Mouse (Mus musculus): ENCODE data around the gene Acr. TPM values are rescaled to one million over a fixed set of nuclear protein-coding genes. Genes with fewer than 3 reads are reported as not detected.

Gene Acr
- 0.22 and 0.38 TPM in 2 replicates for polyA plus RNA-seq (2014; fragmentation: Nextera tagmentation; extraction: Ambion mirVana)

GRCm38 (mm10) chr15:89568114-89568513 is at the start of gene Acr:
Gene Acr, plus strand, starts transcription at chr15:89568326.
- H3K4me3 ChIP-seq (ENCODE audit: low read depth, low read length): no peak within 1 kb of the TSS
- 80% methylated on average over 6 of the region's 6 CpGs for WGBS
- H3K36me3 ChIP-seq (ENCODE audit: control insufficient read depth, insufficient read depth, low read length): no peaks in the 10 kb centered on the region
- H3K9ac ChIP-seq (ENCODE audit: low read depth, low read length): no peak within 1 kb of the TSS
- no peak within 1 kb of the TSS for H3K27ac ChIP-seq (replicated peaks; ENCODE audit: low read depth, low read length)
- no peaks in the 10 kb centered on the region for H3K27me3 ChIP-seq (replicated peaks; ENCODE audit: control insufficient read depth, insufficient read depth, low read length)
- no peak within 1 kb of the TSS for H3K4me2 ChIP-seq (ENCODE audit: low read depth, low read length)
- no peaks in the 10 kb centered on the region for H3K9me3 ChIP-seq (ENCODE audit: control insufficient read depth, low read length)
- DNase-seq (ENCODE audit: low spot score) (no peak), ATAC-seq (ENCODE audit: low read depth) (no peak)
- H3K4me1 ChIP-seq (ENCODE audit: control insufficient read depth, insufficient read depth, low read length): no peaks in the 10 kb centered on the region

- peaks cover 12% of the 10 kb centered on the region; the same call in 1 of the 2 replicates for H3K36me3 ChIP-seq (ENCODE audit: control insufficient read depth, insufficient read depth, low read length)
- no peak overlapping the region for H3K27ac ChIP-seq (replicated peaks; ENCODE audit: low read depth, low read length)
- peaks cover 12% of the 10 kb centered on the region for H3K4me1 ChIP-seq (ENCODE audit: control insufficient read depth, insufficient read depth, low read length)
- no peak for ATAC-seq (ENCODE audit: low read depth)
- H3K27me3 ChIP-seq (replicated peaks; ENCODE audit: control insufficient read depth, insufficient read depth, low read length): peaks cover 19% of the 10 kb centered on the region; the same call in 1 of the 2 replicates
- WGBS: 70% methylated on average over 7 of the region's 7 CpGs
- DNase-seq (ENCODE audit: low spot score): no peak
- no peaks in the 10 kb centered on the region for H3K9me3 ChIP-seq (ENCODE audit: control insufficient read depth, low read length)
- H3K4me2 ChIP-seq (ENCODE audit: low read depth, low read length): no peak overlapping the region
- no peak overlapping the region for H3K4me3 ChIP-seq (ENCODE audit: low read depth, low read length)
- H3K9ac ChIP-seq (ENCODE audit: low read depth, low read length): no peak overlapping the region
These were observed 46.2 kb upstream of the Acr start for GRCm38 (mm10) chr15:89521951-89522350.

GRCm38 (mm10) chr15:89522566-89523282 is 45.4 kb upstream of the Acr start:
- Histone ChIP-seq H3K4me2 (ENCODE audit: low read depth, low read length) (peak overlapping the region; percentile 91), H3K4me1 (ENCODE audit: control insufficient read depth, insufficient read depth, low read length) (peaks cover 12% of the 10 kb centered on the region), H3K27me3 (replicated peaks; ENCODE audit: control insufficient read depth, insufficient read depth, low read length) (peaks cover 19% of the 10 kb centered on the region; the same call in 1 of the 2 replicates), H3K36me3 (ENCODE audit: control insufficient read depth, insufficient read depth, low read length) (peaks cover 14% of the 10 kb centered on the region; the same call in 1 of the 2 replicates), H3K9ac (ENCODE audit: low read depth, low read length) (no peak overlapping the region), H3K27ac (replicated peaks; ENCODE audit: low read depth, low read length) (no peak overlapping the region), H3K9me3 (ENCODE audit: control insufficient read depth, low read length) (no peaks in the 10 kb centered on the region), H3K4me3 (ENCODE audit: low read depth, low read length) (no peak overlapping the region)
- DNase-seq (ENCODE audit: low spot score) (no peak), ATAC-seq (ENCODE audit: low read depth) (no peak)
- 83% methylated on average over 10 of the region's 10 CpGs for WGBS

GRCm38 (mm10) chr15:89523283-89523832 is 44.8 kb upstream of the Acr start:
- H3K9me3 ChIP-seq (ENCODE audit: control insufficient read depth, low read length): no peaks in the 10 kb centered on the region
- H3K27me3 ChIP-seq (replicated peaks; ENCODE audit: control insufficient read depth, insufficient read depth, low read length): peaks cover 19% of the 10 kb centered on the region; the same call in 1 of the 2 replicates
- ATAC-seq (ENCODE audit: low read depth): peak; percentile 62

GRCm38 (mm10) chr15:89524001-89524571 is 44.0 kb upstream of the Acr start:
- whole genome bisulfite sequencing: 10% methylated on average over 20 of the region's 52 CpGs
- Histone ChIP-seq H3K9me3 (ENCODE audit: control insufficient read depth, low read length) (no peaks in the 10 kb centered on the region), H3K27ac (replicated peaks; ENCODE audit: low read depth, low read length) (no peak overlapping the region), H3K4me2 (ENCODE audit: low read depth, low read length) (peak overlapping the region; percentile 91), H3K9ac (ENCODE audit: low read depth, low read length) (peak overlapping the region; percentile 80), H3K4me1 (ENCODE audit: control insufficient read depth, insufficient read depth, low read length) (peaks cover 12% of the 10 kb centered on the region), H3K4me3 (ENCODE audit: low read depth, low read length) (peak overlapping the region; percentile 66), H3K27me3 (replicated peaks; ENCODE audit: control insufficient read depth, insufficient read depth, low read length) (peaks cover 19% of the 10 kb centered on the region; the same call in 1 of the 2 replicates), H3K36me3 (ENCODE audit: control insufficient read depth, insufficient read depth, low read length) (peaks cover 14% of the 10 kb centered on the region; the same call in 1 of the 2 replicates)
- no peak for DNase-seq (ENCODE audit: low spot score)
- ATAC-seq (ENCODE audit: low read depth): no peak

More at GRCm38 (mm10) chr15:89523283-89523832, 44.8 kb upstream of the Acr start:
- Histone ChIP-seq H3K4me2 (ENCODE audit: low read depth, low read length) (peak overlapping the region; percentile 91), H3K36me3 (ENCODE audit: control insufficient read depth, insufficient read depth, low read length) (peaks cover 14% of the 10 kb centered on the region; the same call in 1 of the 2 replicates), H3K9ac (ENCODE audit: low read depth, low read length) (peak overlapping the region; percentile 60; the same call in 1 of the 2 replicates), H3K4me3 (ENCODE audit: low read depth, low read length) (peak overlapping the region; percentile 50), H3K27ac (replicated peaks; ENCODE audit: low read depth, low read length) (no peak overlapping the region), H3K4me1 (ENCODE audit: control insufficient read depth, insufficient read depth, low read length) (peaks cover 12% of the 10 kb centered on the region)
- peak; percentile 42 for DNase-seq (ENCODE audit: low spot score)
- WGBS: 63% methylated on average over 1 of the region's 47 CpGs

GRCm38 (mm10) chr15:89524611-89525415 is 43.3 kb upstream of the Acr start:
- Histone ChIP-seq H3K36me3 (ENCODE audit: control insufficient read depth, insufficient read depth, low read length) (peaks cover 14% of the 10 kb centered on the region; the same call in 1 of the 2 replicates), H3K27me3 (replicated peaks; ENCODE audit: control insufficient read depth, insufficient read depth, low read length) (peaks cover 19% of the 10 kb centered on the region; the same call in 1 of the 2 replicates), H3K4me1 (ENCODE audit: control insufficient read depth, insufficient read depth, low read length) (peaks cover 12% of the 10 kb centered on the region), H3K4me3 (ENCODE audit: low read depth, low read length) (peak overlapping the region; percentile 66), H3K9me3 (ENCODE audit: control insufficient read depth, low read length) (no peaks in the 10 kb centered on the region), H3K27ac (replicated peaks; ENCODE audit: low read depth, low read length) (no peak overlapping the region), H3K9ac (ENCODE audit: low read depth, low read length) (peak overlapping the region; percentile 80), H3K4me2 (ENCODE audit: low read depth, low read length) (peak overlapping the region; percentile 91)
- ATAC-seq (ENCODE audit: low read depth) (no peak), DNase-seq (ENCODE audit: low spot score) (no peak)
- WGBS: 67% methylated on average over 8 of the region's 8 CpGs

- Histone ChIP-seq H3K9me3 (ENCODE audit: control insufficient read depth, low read length) (no peaks in the 10 kb centered on the region), H3K36me3 (ENCODE audit: control insufficient read depth, insufficient read depth, low read length) (peaks cover 14% of the 10 kb centered on the region; the same call in 1 of the 2 replicates), H3K4me3 (ENCODE audit: low read depth, low read length) (no peak overlapping the region), H3K9ac (ENCODE audit: low read depth, low read length) (no peak overlapping the region), H3K27me3 (replicated peaks; ENCODE audit: control insufficient read depth, insufficient read depth, low read length) (peaks cover 19% of the 10 kb centered on the region; the same call in 1 of the 2 replicates), H3K4me1 (ENCODE audit: control insufficient read depth, insufficient read depth, low read length) (peaks cover 12% of the 10 kb centered on the region), H3K4me2 (ENCODE audit: low read depth, low read length) (no peak overlapping the region), H3K27ac (replicated peaks; ENCODE audit: low read depth, low read length) (no peak overlapping the region)
- ATAC-seq (ENCODE audit: low read depth): no peak
- no peak for DNase-seq (ENCODE audit: low spot score)
- WGBS: 90% methylated on average over 8 of the region's 8 CpGs
These were observed 42.7 kb upstream of the Acr start for GRCm38 (mm10) chr15:89525464-89525863.

- 68% methylated on average over 7 of the region's 7 CpGs for WGBS
- no peak for ATAC-seq (ENCODE audit: low read depth)
- H3K4me2 ChIP-seq (ENCODE audit: low read depth, low read length): no peak overlapping the region
These were observed 42.2 kb upstream of the Acr start for GRCm38 (mm10) chr15:89525896-89526295.

More at GRCm38 (mm10) chr15:89525896-89526295, 42.2 kb upstream of the Acr start:
- Histone ChIP-seq H3K4me3 (ENCODE audit: low read depth, low read length) (no peak overlapping the region), H3K27me3 (replicated peaks; ENCODE audit: control insufficient read depth, insufficient read depth, low read length) (peaks cover 19% of the 10 kb centered on the region; the same call in 1 of the 2 replicates), H3K4me1 (ENCODE audit: control insufficient read depth, insufficient read depth, low read length) (peaks cover 12% of the 10 kb centered on the region), H3K9me3 (ENCODE audit: control insufficient read depth, low read length) (no peaks in the 10 kb centered on the region), H3K9ac (ENCODE audit: low read depth, low read length) (no peak overlapping the region), H3K27ac (replicated peaks; ENCODE audit: low read depth, low read length) (no peak overlapping the region), H3K36me3 (ENCODE audit: control insufficient read depth, insufficient read depth, low read length) (0 out of 2 replicates have a peak, but pooled peaks cover 14% of the 10 kb centered on the region)
- no peak for DNase-seq (ENCODE audit: low spot score)

All from embryonic facial prominence, embryonic 14.5 days (tissue).